8 mouse cellular contexts compared by ENCODE assay signal in genomic region chr15:77797609-77798411, GRCm38 (mm10). TPM values are rescaled to one million over a fixed set of nuclear protein-coding genes. Genes with fewer than 3 reads are reported as not detected.
DNase-seq lines count a peak whose midpoint lies in the region; ATAC-seq lines count a peak whose summit lies in the region.

No protein-coding gene starts in this region.

- peak overlapping the region; percentile 9; the same call in 1 of the 2 replicates for H3K9ac ChIP-seq in embryonic facial prominence, embryonic 12.5 days
- H3K9ac ChIP-seq in hindbrain, embryonic 11.5 days (ENCODE audit: low read depth, low read length): no peak overlapping the region
- H3K9ac ChIP-seq in limb, embryonic 15.5 days: no peak overlapping the region
- peak overlapping the region; percentile 63 for H3K9ac ChIP-seq in stomach, embryonic 16.5 days (ENCODE audit: low read length)

- H3K27me3 ChIP-seq in embryonic facial prominence, embryonic 12.5 days: no peaks in the 10 kb centered on the region
- H3K27me3 ChIP-seq in hindbrain, embryonic 11.5 days (ENCODE audit: control insufficient read depth, insufficient read depth, low read length): no peaks in the 10 kb centered on the region
- H3K27me3 ChIP-seq in limb, embryonic 15.5 days: no peaks in the 10 kb centered on the region
- no peaks in the 10 kb centered on the region for H3K27me3 ChIP-seq in stomach, embryonic 16.5 days (ENCODE audit: control insufficient read depth, insufficient read depth, low read length)

- H3K36me3 ChIP-seq in embryonic facial prominence, embryonic 12.5 days: peaks cover 53% of the 10 kb centered on the region
- H3K36me3 ChIP-seq in hindbrain, embryonic 11.5 days (ENCODE audit: control insufficient read depth, insufficient read depth, low read length): no peaks in the 10 kb centered on the region
- H3K36me3 ChIP-seq in limb, embryonic 15.5 days: peaks cover 42% of the 10 kb centered on the region
- peaks cover 15% of the 10 kb centered on the region for H3K36me3 ChIP-seq in stomach, embryonic 16.5 days (ENCODE audit: control insufficient read depth, insufficient read depth, low read length)

- peak overlapping the region; percentile 97 for H3K27ac ChIP-seq in embryonic facial prominence, embryonic 12.5 days
- H3K27ac ChIP-seq in hindbrain, embryonic 11.5 days (ENCODE audit: low read depth, low read length): peak overlapping the region; percentile 30
- H3K27ac ChIP-seq in limb, embryonic 15.5 days: peak overlapping the region; percentile 89
- peak overlapping the region; percentile 99 for H3K27ac ChIP-seq in stomach, embryonic 16.5 days (ENCODE audit: low read length)

- no peak for ATAC-seq in embryonic facial prominence, embryonic 12.5 days (ENCODE audit: insufficient number of reproducible peaks, insufficient read depth, low FRiP score, low TSS enrichment)
- ATAC-seq in hindbrain, embryonic 11.5 days (ENCODE audit: low FRiP score): no peak
- ATAC-seq in limb, embryonic 15.5 days (ENCODE audit: insufficient number of reproducible peaks, low FRiP score, low TSS enrichment, low read depth): no peak
- peak; percentile 6; the same call in 1 of the 2 replicates for ATAC-seq in stomach, embryonic 16.5 days (ENCODE audit: insufficient read depth, low FRiP score)

- WGBS in embryonic facial prominence, embryonic 12.5 days: 79% methylated on average over 14 of the region's 14 CpGs
- 83% methylated on average over 14 of the region's 14 CpGs for WGBS in hindbrain, embryonic 11.5 days
- 65% methylated on average over 14 of the region's 14 CpGs for WGBS in limb, embryonic 15.5 days
- WGBS in stomach, embryonic 16.5 days: 68% methylated on average over 14 of the region's 14 CpGs

- H3K4me3 ChIP-seq in embryonic facial prominence, embryonic 12.5 days: no peak overlapping the region
- no peak overlapping the region for H3K4me3 ChIP-seq in hindbrain, embryonic 11.5 days (ENCODE audit: low read depth, low read length)
- H3K4me3 ChIP-seq in limb, embryonic 15.5 days: no peak overlapping the region
- H3K4me3 ChIP-seq in stomach, embryonic 16.5 days (replicated peaks; ENCODE audit: low read length): no peak overlapping the region

- DNase-seq in urinary bladder, postnatal 14 days (ENCODE audit: low spot score): peak; percentile 55
- no peak for DNase-seq in urinary bladder, postnatal 10 days (ENCODE audit: low spot score)
- DNase-seq in hindbrain, embryonic 11.5 days (ENCODE audit: low spot score): no peak
- no peak for DNase-seq in gastrocnemius, adult 18-20 months (ENCODE audit: low spot score)
- no peak for DNase-seq in left cerebral cortex, adult 9 months (ENCODE audit: low spot score in 2 of 2)

- H3K9me3 ChIP-seq in embryonic facial prominence, embryonic 12.5 days: no peaks in the 10 kb centered on the region
- H3K9me3 ChIP-seq in hindbrain, embryonic 11.5 days (ENCODE audit: control insufficient read depth, low read length): no peaks in the 10 kb centered on the region
- H3K9me3 ChIP-seq in limb, embryonic 15.5 days: no peaks in the 10 kb centered on the region
- H3K9me3 ChIP-seq in stomach, embryonic 16.5 days (replicated peaks; ENCODE audit: control insufficient read depth, low read length): no peaks in the 10 kb centered on the region

- H3K4me2 ChIP-seq in embryonic facial prominence, embryonic 12.5 days (replicated peaks): no peak overlapping the region
- H3K4me2 ChIP-seq in hindbrain, embryonic 11.5 days (replicated peaks; ENCODE audit: low read depth, low read length): no peak overlapping the region
- H3K4me2 ChIP-seq in limb, embryonic 15.5 days: peak overlapping the region; percentile 25
- peak overlapping the region; percentile 26; the same call in 1 of the 2 replicates for H3K4me2 ChIP-seq in stomach, embryonic 16.5 days (ENCODE audit: low read depth, low read length)

- H3K4me1 ChIP-seq in embryonic facial prominence, embryonic 12.5 days: peaks cover 38% of the 10 kb centered on the region
- H3K4me1 ChIP-seq in hindbrain, embryonic 11.5 days (replicated peaks; ENCODE audit: control insufficient read depth, insufficient read depth, low read length): peaks cover 10% of the 10 kb centered on the region
- H3K4me1 ChIP-seq in limb, embryonic 15.5 days: peaks cover 69% of the 10 kb centered on the region
- peaks cover 50% of the 10 kb centered on the region for H3K4me1 ChIP-seq in stomach, embryonic 16.5 days (ENCODE audit: control insufficient read depth, insufficient read depth, low read length)

RNA-seq across cellular contexts. Expression of gene Apol8, which starts 41.0 kb away (rescaled TPM):
- 0.24 and 0.83 TPM in 2 replicates for polyA plus RNA-seq in embryonic facial prominence, embryonic 12.5 days (2016; fragmentation: Nextera tagmentation; extraction: Ambion mirVana)
- polyA plus RNA-seq in hindbrain, embryonic 11.5 days (2014; fragmentation: Nextera tagmentation; extraction: Ambion mirVana): 0.06 and 0.20 TPM in 2 replicates
- 0.14 and 0.15 TPM in 2 replicates for polyA plus RNA-seq in limb, embryonic 15.5 days (2015; fragmentation: Nextera tagmentation; extraction: Ambion mirVana)
- polyA plus RNA-seq in stomach, embryonic 16.5 days (2015; fragmentation: Nextera tagmentation; extraction: Ambion mirVana): 1.2 TPM in 2 replicates
- total RNA-seq in gastrocnemius, adult 18-20 months (2021): under 1 TPM; 0.07 to 0.73 TPM

RNA-seq across cellular contexts. Expression of gene Myh9, which starts 44.2 kb away (rescaled TPM):
- polyA plus RNA-seq in embryonic facial prominence, embryonic 12.5 days (2016; fragmentation: Nextera tagmentation; extraction: Ambion mirVana): 37.3 and 37.9 TPM in 2 replicates
- 20.7 and 29.8 TPM in 2 replicates for polyA plus RNA-seq in hindbrain, embryonic 11.5 days (2014; fragmentation: Nextera tagmentation; extraction: Ambion mirVana)
- polyA plus RNA-seq in limb, embryonic 15.5 days (2015; fragmentation: Nextera tagmentation; extraction: Ambion mirVana): 39.9 and 44.1 TPM in 2 replicates
- 54.5 and 63.5 TPM in 2 replicates for polyA plus RNA-seq in stomach, embryonic 16.5 days (2015; fragmentation: Nextera tagmentation; extraction: Ambion mirVana)
- 10 to 100 TPM; 42.8 to 63.0 TPM for total RNA-seq in gastrocnemius, adult 18-20 months (2021)

Comparison
In these comparisons a context has a peak if more than half of its experiments do, and no peak if none do; other contexts are left out.
1. H3K27ac ChIP-seq: peak in every context shown above with its lines; median percentile 99 in stomach, embryonic 16.5 days; 97 in embryonic facial prominence, embryonic 12.5 days; 89 in limb, embryonic 15.5 days; 30 in hindbrain, embryonic 11.5 days.
2. H3K4me2 ChIP-seq: peak in limb, embryonic 15.5 days (single experiment) and stomach, embryonic 16.5 days (single experiment); none in embryonic facial prominence, embryonic 12.5 days (single experiment) and hindbrain, embryonic 11.5 days (single experiment).
3. H3K9ac ChIP-seq: peak in embryonic facial prominence, embryonic 12.5 days (single experiment) and stomach, embryonic 16.5 days (single experiment); none in hindbrain, embryonic 11.5 days (single experiment) and limb, embryonic 15.5 days (single experiment).